Mouse (Mus musculus): ENCODE measurements at regions not wholly inside any gene's neighbourhood (a gene's known extent, or its start where the extent isn't known, plus 50 kb on each side); places are given as distances from the start of the nearest gene placed in this dataset.

DNA sequence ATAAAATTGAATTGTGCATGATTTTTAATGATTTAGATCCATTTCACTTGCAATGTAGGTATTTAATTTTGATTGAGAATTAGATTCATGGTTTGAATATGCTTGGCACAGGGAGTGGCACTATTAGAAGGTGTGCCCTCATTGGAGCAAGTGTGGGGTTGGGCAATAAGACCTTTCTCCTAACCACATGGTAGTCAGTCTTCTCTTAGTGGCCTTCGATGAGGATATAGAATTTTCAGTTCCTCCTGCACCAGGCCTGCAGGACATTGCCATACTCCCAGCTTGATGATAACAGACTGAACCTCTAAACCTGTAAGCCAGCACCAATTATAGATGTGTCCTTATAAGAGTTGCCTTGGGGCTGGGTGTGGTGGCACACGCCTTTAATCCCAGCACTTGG is 642.9 kb downstream of the Robo2 start:
- TF ChIP-seq CTCF (IDR thresholded peaks at IDR 0.05; ENCODE audit: low read depth) = no peak
- no peak for TF ChIP-seq EP300 (IDR thresholded peaks at IDR 0.05; ENCODE audit: low read depth)

Measured in heart, postnatal 0 days (tissue).